26 mouse cellular contexts compared by ENCODE assay signal in the genomic region with DNA sequence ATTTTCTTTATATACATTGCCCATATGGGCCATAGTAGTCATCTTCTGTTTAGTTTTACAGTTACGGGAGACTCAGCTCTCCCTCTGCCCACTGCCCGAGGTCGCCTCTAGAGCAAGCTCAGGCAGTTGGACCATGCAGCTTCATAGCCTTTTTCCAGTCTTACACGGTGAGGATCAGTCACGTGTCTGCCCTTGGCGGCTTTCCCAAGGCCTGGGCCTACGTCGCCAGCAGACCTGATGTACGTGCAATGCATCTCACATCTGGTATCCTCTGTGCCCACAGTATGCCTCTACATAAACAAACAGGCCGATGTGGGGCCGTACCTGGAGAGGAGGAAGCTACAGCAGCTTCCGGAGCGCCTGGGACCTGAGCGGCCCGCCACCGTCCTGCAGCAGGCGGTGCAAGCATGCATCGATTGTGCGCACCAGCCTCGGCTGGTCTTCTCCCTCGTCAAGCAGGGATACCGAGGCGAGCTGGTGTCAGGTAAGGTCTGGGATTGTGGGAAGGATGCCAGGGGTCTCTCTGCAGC.
A peak's percentile ranks its signal among the peaks of the same experiment; 100 is the strongest.
DNase-seq lines count a peak whose midpoint lies in the region; ATAC-seq and TF ChIP-seq lines count a peak whose summit lies in the region.
"Had no signal": no experiment of that assay in that cellular context is flagged by ENCODE, and none has a peak within 500 bp of the region (broad histone marks: within the 10 kb centered on the region; RNA-seq: fewer than 3 reads in every experiment).

No protein-coding gene starts in this region.

- no peak overlapping the region for H3K9ac ChIP-seq in intestine, embryonic 16.5 days (ENCODE audit: low read depth, low read length)
- H3K9ac ChIP-seq in intestine, embryonic 15.5 days: no peak overlapping the region
- peak overlapping the region; percentile 44; the same call in 1 of the 2 replicates for H3K9ac ChIP-seq in ES-E14 (ENCODE audit: insufficient read depth, low read depth, low read length, poor library complexity, severe bottlenecking)
- no peak overlapping the region for H3K9ac ChIP-seq in stomach, embryonic 16.5 days (ENCODE audit: low read length)
- H3K9ac ChIP-seq: embryonic facial prominence, embryonic 12.5 days; heart, embryonic 12.5 days; liver, embryonic 15.5 days; lung, embryonic 15.5 days; midbrain, embryonic 15.5 days; neural tube, embryonic 15.5 days had no signal

- H3K4me3 ChIP-seq in intestine, embryonic 16.5 days (ENCODE audit: low read length): no peak overlapping the region
- H3K4me3 ChIP-seq in intestine, embryonic 15.5 days (replicated peaks): no peak overlapping the region
- peak overlapping the region; percentile 41 to 42; a peak in 2 of 4 replicates for H3K4me3 ChIP-seq in ES-E14 (ENCODE audit: insufficient read depth in 1 of 2, low read depth in 1 of 2, low read length in 2 of 2, poor library complexity in 1 of 2, severe bottlenecking in 1 of 2)
- H3K4me3 ChIP-seq in stomach, embryonic 16.5 days (replicated peaks; ENCODE audit: low read length): no peak overlapping the region
- H3K4me3 ChIP-seq: embryonic facial prominence, embryonic 12.5 days; heart, embryonic 12.5 days; liver, embryonic 15.5 days; lung, embryonic 15.5 days; midbrain, embryonic 10.5 days; midbrain, embryonic 15.5 days; neural tube, embryonic 15.5 days had no signal

- H3K36me3 ChIP-seq in intestine, embryonic 16.5 days (ENCODE audit: control insufficient read depth, insufficient read depth, low read length): no peaks in the 10 kb centered on the region
- H3K36me3 ChIP-seq in intestine, embryonic 15.5 days: no peaks in the 10 kb centered on the region
- H3K36me3 ChIP-seq in ES-E14 (ENCODE audit: control insufficient read depth, insufficient read depth, low read length, poor library complexity, severe bottlenecking): no peaks in the 10 kb centered on the region
- no peaks in the 10 kb centered on the region for H3K36me3 ChIP-seq in stomach, embryonic 16.5 days (ENCODE audit: control insufficient read depth, insufficient read depth, low read length)
- H3K36me3 ChIP-seq: embryonic facial prominence, embryonic 12.5 days; G1E; heart, embryonic 12.5 days; liver, embryonic 15.5 days; lung, embryonic 15.5 days; midbrain, embryonic 10.5 days; midbrain, embryonic 15.5 days; neural tube, embryonic 15.5 days had no signal

- 82% methylated on average over 23 of the region's 23 CpGs for WGBS in intestine, embryonic 16.5 days
- 81% methylated on average over 23 of the region's 23 CpGs for WGBS in intestine, embryonic 15.5 days
- WGBS in stomach, embryonic 16.5 days: 85% methylated on average over 23 of the region's 23 CpGs

- H3K27ac ChIP-seq in intestine, embryonic 16.5 days (ENCODE audit: low read length): no peak overlapping the region
- H3K27ac ChIP-seq in intestine, embryonic 15.5 days: no peak overlapping the region
- no peak overlapping the region for H3K27ac ChIP-seq in ES-E14 (ENCODE audit: insufficient read depth, low read depth, low read length, poor library complexity, severe bottlenecking)
- H3K27ac ChIP-seq in stomach, embryonic 16.5 days (ENCODE audit: low read length): no peak overlapping the region
- H3K27ac ChIP-seq: embryonic facial prominence, embryonic 12.5 days; liver, embryonic 15.5 days; lung, embryonic 15.5 days; midbrain, embryonic 10.5 days; midbrain, embryonic 15.5 days; neural tube, embryonic 15.5 days had no signal

- H3K4me2 ChIP-seq in intestine, embryonic 16.5 days (ENCODE audit: low read depth, low read length): no peak overlapping the region
- H3K4me2 ChIP-seq in intestine, embryonic 15.5 days (replicated peaks): no peak overlapping the region
- no peak overlapping the region for H3K4me2 ChIP-seq in stomach, embryonic 16.5 days (ENCODE audit: low read depth, low read length)
- H3K4me2 ChIP-seq: embryonic facial prominence, embryonic 12.5 days; heart, embryonic 12.5 days; liver, embryonic 15.5 days; lung, embryonic 15.5 days; midbrain, embryonic 15.5 days; neural tube, embryonic 15.5 days had no signal

- no peak for DNase-seq in ES-E14 (ENCODE audit: low read depth, low spot score)
- peak; percentile 72 for DNase-seq in adrenal gland, postnatal 10 days
- DNase-seq in ovary, postnatal 10 days (ENCODE audit: low spot score): no peak
- no peak for DNase-seq in embryo, embryonic 10 days (ENCODE audit: low spot score)
- DNase-seq: cerebellum, adult 8-10 months; cerebellum, postnatal 25 days; gastrocnemius, postnatal 25 days; heart, adult 18-20 months; kidney, adult 8-10 months; kidney, postnatal 10 days; layer of hippocampus, adult 9-11 months; right cerebral cortex, postnatal 4 days had no signal

- no peaks in the 10 kb centered on the region for H3K27me3 ChIP-seq in intestine, embryonic 16.5 days (replicated peaks; ENCODE audit: control insufficient read depth, insufficient read depth, low read length)
- H3K27me3 ChIP-seq in intestine, embryonic 15.5 days (replicated peaks): no peaks in the 10 kb centered on the region
- H3K27me3 ChIP-seq in stomach, embryonic 16.5 days (ENCODE audit: control insufficient read depth, insufficient read depth, low read length): no peaks in the 10 kb centered on the region
- H3K27me3 ChIP-seq: embryonic facial prominence, embryonic 12.5 days; heart, embryonic 12.5 days; liver, embryonic 15.5 days; lung, embryonic 15.5 days; midbrain, embryonic 15.5 days; neural tube, embryonic 15.5 days had no signal

- peak; percentile 61; the same call in 1 of the 2 replicates for ATAC-seq in intestine, embryonic 16.5 days
- no peak for ATAC-seq in intestine, embryonic 15.5 days
- 0 out of 2 replicates have a peak, but pooled peaks have one; percentile 25 for ATAC-seq in stomach, embryonic 16.5 days (ENCODE audit: insufficient read depth, low FRiP score)
- ATAC-seq: CD4-positive, CD25-positive, alpha-beta regulatory T cell, adult 4 months; forebrain, embryonic 14.5 days; hindbrain, embryonic 16.5 days; midbrain, embryonic 15.5 days had no signal

- in situ Hi-C loops in ES-E14 (cut with MboI; ENCODE audit: low sequenced_read_pairs in 2 of 2, unreplicated experiment in 2 of 2): no loop called here

- no peaks in the 10 kb centered on the region for H3K9me3 ChIP-seq in intestine, embryonic 16.5 days (ENCODE audit: control insufficient read depth, low read length)
- H3K9me3 ChIP-seq in intestine, embryonic 15.5 days: no peaks in the 10 kb centered on the region
- H3K9me3 ChIP-seq in ES-E14 (ENCODE audit: control insufficient read depth, insufficient read depth, low read depth, low read length): no peaks in the 10 kb centered on the region
- H3K9me3 ChIP-seq in stomach, embryonic 16.5 days (replicated peaks; ENCODE audit: control insufficient read depth, low read length): no peaks in the 10 kb centered on the region
- H3K9me3 ChIP-seq: embryonic facial prominence, embryonic 12.5 days; G1E; heart, embryonic 12.5 days; liver, embryonic 15.5 days; lung, embryonic 15.5 days; midbrain, embryonic 10.5 days; midbrain, embryonic 15.5 days; neural tube, embryonic 15.5 days had no signal

- H3K4me1 ChIP-seq in intestine, embryonic 16.5 days (ENCODE audit: control insufficient read depth, insufficient read depth, low read length): 0 out of 2 replicates have a peak, but pooled peaks cover 3% of the 10 kb centered on the region
- peaks cover 8% of the 10 kb centered on the region for H3K4me1 ChIP-seq in intestine, embryonic 15.5 days (replicated peaks)
- H3K4me1 ChIP-seq in ES-E14 (ENCODE audit: control insufficient read depth in 2 of 2, insufficient read depth in 2 of 2, low read length in 2 of 2, poor library complexity in 1 of 2): no peaks in the 10 kb centered on the region
- H3K4me1 ChIP-seq in stomach, embryonic 16.5 days (ENCODE audit: control insufficient read depth, insufficient read depth, low read length): 0 out of 2 replicates have a peak, but pooled peaks cover 7% of the 10 kb centered on the region
- H3K4me1 ChIP-seq: liver, embryonic 15.5 days; midbrain, embryonic 10.5 days; midbrain, embryonic 15.5 days; neural tube, embryonic 15.5 days had no signal

TF ChIP-seq in ES-E14, 5 proteins besides CTCF, POLR2A, EP300 and RAD21:
- no peak for TF ChIP-seq CHD2 (IDR thresholded peaks at IDR 0.05; ENCODE audit: low read depth, low read length)
- TF ChIP-seq MAFK (IDR thresholded peaks at IDR 0.05; ENCODE audit: insufficient read depth, low read depth, low read length): no peak
- TF ChIP-seq ZC3H11A (IDR thresholded peaks at IDR 0.05; ENCODE audit: borderline replicate concordance, low read depth, low read length): no peak
- no peak for TF ChIP-seq HCFC1 (IDR thresholded peaks at IDR 0.05; ENCODE audit: borderline replicate concordance, insufficient read depth, low read length)
- TF ChIP-seq ZNF384 (IDR thresholded peaks at IDR 0.05; ENCODE audit: low read depth, low read length): no peak
TF ChIP-seq in ES-E14: peak in this region for 0.

Comparison
In these comparisons a context has a peak if more than half of its experiments do, and no peak if none do; other contexts are left out.
1. H3K4me3 ChIP-seq: peak in ES-E14 (2 of 2); none in intestine, embryonic 16.5 days (single experiment), intestine, embryonic 15.5 days (single experiment) and stomach, embryonic 16.5 days (single experiment).